Mouse (Mus musculus): ENCODE measurements around the gene Ormdl2.

DNA sequence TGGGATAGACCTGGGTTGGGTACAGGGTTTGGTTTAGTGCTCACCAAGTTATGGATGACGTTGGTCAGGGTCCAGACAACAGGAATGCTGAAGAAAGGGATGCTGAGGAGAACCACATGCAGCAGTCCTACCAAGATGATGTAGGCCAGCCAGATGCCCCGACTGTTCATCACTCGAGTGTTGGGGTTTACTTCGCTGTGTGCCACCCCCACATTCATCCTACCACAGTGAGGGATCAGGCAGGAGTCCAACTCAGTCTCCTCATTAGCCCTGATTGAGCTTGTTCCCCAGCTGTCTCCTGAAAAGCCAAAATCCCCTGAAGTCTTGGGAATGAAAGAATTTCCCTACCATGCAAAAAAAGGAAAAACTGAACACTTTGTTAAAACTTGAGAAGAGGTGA is 1.2 kb downstream of the Ormdl2 start:
- TF ChIP-seq CTCF (IDR thresholded peaks at IDR 0.05; ENCODE audit: insufficient read depth, low read length) (no peak), POLR2A (IDR thresholded peaks at IDR 0.05; ENCODE audit: borderline replicate concordance, extremely low read depth, low read depth, low read length) (no peak)

Measured in lung, adult 2 months (tissue).